Mouse (Mus musculus) cerebellum, postnatal 10 days (tissue): ENCODE results near the gene 6820408C15Rik.

ENCODE experiments used
- DNase-seq, 2 experiments: peaks; one replicate each; pipeline ENCODE4 v3.0.0; 2021; ENCODE audit warnings: mixed read lengths in 2 of 2

6820408C15Rik gene

DNA sequence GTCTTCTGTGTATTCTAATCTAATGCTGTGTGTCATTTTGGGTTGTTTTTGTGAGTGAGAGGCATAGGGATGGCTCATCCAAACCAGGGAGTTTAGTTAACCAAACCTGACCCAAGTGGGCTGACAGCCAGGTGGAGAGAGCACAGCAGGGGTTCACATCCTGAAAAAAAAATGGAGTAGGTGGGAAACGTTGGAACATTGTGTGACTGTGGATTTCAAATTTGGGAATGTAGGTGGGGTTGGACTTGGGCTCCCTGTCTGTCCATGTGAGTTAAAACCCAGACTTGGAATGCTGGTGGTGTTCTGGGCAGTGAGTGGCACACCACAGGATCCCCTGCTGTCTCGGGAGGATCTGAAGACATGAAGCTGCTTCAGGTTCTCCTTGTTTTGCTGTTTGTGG, 61.4 kb downstream of the 6820408C15Rik start, which contains the start of gene Defb20:
Defb20 (plus strand) TSS at position 301 of the 400 bp plus-strand sequence.
- no peak for DNase-seq

DNA sequence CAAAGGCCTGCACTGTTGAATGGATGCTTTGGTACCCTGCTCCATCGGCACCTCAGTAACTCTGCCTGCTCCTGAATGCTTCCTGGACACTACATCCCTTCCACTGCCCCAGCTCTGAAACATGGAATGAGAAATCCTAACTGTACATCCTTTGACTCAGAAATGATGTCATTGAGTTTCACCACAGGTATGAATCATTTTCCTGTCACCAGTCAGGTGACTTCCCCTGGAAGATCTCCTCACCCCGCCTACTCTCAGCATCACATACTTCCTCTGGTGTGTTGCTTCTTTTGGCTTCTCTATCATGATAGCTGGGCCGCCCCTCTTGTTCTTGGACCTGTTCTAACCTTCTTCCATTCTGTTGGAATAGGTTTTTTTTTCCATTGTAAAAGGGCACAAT, 65.5 kb downstream of the 6820408C15Rik start:
- no peak for DNase-seq

GRCm38 (mm10) chr2:152481726-152482125, 66.3 kb downstream of the 6820408C15Rik start:
- no peak for DNase-seq

GRCm38 (mm10) chr2:152487024-152487423, 71.6 kb downstream of the 6820408C15Rik start:
- peak; percentile 13 to 23 for DNase-seq

DNA sequence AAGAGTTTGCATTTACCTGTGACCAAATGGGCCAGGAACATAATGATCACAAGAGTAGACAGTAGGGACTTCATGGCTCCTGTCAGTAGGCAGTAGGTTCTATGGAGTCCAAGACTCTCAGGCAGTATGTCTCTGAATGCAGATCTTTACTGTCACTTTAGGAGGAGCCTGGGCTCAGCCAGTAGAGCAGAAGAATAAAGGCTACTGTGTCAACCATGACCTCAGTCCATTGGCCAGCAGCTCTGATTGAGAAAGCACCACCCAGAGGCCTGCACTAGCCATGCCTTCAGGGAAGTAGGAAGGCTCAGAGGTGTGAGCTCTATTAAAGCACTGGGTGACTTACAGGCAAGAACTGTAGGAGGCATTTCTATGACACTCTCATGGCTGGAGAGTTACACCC, 74.7 kb downstream of the 6820408C15Rik start, which contains the start of gene Defb22:
Defb22 (minus strand) TSS at position 101 of the 400 bp plus-strand sequence.
- no peak for DNase-seq

GRCm38 (mm10) chr2:152493151-152493550, 77.8 kb downstream of the 6820408C15Rik start:
- DNase-seq = no peak
